Mouse (Mus musculus): ENCODE results near the gene Gcnt3.
A peak's percentile ranks its signal among the peaks of the same experiment; 100 is the strongest.
"Not testable (repeated sequence)": the region's sequence is repeated elsewhere in the genome, so short reads cannot be mapped to it uniquely, and the experiment has no call there.

Gcnt3 gene

DNA sequence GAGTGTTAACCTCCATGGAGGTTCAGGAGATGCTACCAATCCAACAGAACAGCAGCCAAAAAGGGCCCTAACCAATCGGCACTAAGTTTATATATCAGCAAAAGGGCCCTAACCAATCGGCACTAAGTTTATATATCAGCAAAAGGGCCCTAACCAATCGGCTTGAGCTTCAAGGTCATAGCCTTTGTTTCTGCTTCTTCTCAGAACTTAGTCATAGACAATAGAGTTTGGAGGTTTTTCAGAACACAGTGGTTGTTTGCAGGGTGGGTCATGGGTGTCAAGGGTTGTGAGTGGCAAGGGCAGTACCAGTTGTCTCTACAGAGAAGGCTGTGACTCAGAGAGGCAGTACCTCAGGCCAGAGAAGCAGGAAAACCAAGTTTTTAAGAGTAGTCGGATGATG, 4.2 kb upstream of the Gcnt3 start:
- no peak for DNase-seq

GRCm38 (mm10) chr9:70040570-70040969, 2.7 kb upstream of the Gcnt3 start:
- DNase-seq = no peak

- no peak for DNase-seq
These were observed 1.9 kb upstream of the Gcnt3 start for GRCm38 (mm10) chr9:70039597-70040385.

DNA sequence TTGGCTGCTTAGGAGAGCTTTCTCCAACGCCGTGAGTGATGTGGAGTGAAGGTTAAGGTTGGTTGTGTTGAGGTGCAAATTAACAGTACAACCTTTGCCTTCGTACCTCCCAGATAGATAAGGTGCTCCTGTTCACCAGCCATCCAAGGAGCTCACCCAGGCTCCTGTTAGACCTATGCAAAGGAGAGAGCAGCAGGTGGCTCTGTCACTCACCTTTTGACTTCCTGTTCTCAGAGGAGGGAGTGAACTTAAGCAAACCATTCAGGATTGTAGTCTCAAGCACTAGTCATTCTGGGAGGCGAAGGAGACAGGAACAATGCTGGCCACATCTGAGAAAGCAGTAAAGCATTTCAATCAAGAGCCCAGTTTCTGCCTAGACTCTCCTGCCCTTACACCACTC, 1.2 kb downstream of the Gcnt3 start:
- no peak for DNase-seq

DNA sequence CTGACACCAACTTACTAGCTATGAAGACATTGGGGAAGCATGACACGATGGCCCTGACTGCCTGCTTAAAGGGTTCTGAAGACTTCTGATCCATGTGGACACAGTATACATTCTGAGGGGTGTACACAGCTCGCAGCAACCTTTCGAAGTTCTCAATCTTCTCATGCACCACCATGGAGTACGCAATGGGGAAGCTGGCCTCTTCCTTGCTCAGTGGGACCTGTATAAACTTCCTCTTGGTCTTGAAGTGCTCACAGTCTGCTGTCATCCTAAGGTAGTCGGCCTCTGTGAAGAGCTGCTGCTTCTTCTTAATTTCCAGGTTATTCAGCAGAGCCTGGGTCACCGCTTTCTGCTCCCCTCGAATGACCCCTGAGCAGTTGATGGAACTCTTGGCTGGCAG, 3.2 kb downstream of the Gcnt3 start:
- no peak for DNase-seq

DNA sequence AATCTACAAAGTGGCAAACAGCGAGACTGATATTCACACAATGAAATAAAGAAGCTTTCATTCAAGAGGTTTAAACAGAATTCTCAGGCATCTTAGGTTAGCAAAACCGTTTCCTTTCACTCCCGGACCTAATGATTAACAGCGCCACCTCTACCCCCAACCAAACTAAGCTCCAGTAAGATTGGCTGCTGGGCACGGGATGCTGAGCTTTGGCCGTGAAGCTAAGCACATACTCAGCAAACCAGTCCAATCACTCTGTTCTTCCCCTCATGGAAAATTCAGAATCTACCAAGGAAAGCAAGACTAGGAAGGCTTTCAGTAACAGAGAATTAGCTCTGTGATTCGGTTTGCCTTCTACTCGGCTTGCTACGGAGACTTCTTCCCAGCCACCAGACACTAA, 4.8 kb downstream of the Gcnt3 start:
- no peak for DNase-seq

GRCm38 (mm10) chr9:70032167-70032566, 5.7 kb downstream of the Gcnt3 start:
- DNase-seq = no peak

GRCm38 (mm10) chr9:70025365-70026012, 12.4 kb downstream of the Gcnt3 start:
- DNase-seq = no peak

GRCm38 (mm10) chr9:70024648-70025047, 13.2 kb downstream of the Gcnt3 start:
- no peak for DNase-seq

- not testable (repeated sequence) for DNase-seq
These were observed 14.3 kb downstream of the Gcnt3 start for GRCm38 (mm10) chr9:70023615-70024014.

DNA sequence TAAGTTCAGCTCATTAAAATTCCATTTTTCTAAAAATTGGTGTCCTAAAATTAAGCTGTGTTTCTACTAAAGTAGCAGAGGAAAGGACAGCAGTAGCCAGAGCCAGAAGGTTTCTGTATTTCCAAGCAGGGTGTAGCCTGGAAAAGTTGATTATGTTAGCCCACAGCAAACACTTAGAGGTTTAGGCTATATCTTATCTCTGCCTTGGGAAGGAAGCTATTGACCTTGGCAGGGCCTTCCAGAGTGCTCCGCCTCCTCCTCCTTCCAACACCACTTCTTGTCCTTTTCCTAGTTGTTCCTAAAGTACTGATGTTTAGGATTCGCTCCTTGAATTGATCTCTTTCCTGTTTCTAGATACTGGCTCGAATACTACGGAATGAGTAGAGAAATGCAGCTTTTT, 15.8 kb downstream of the Gcnt3 start:
- no peak for DNase-seq

GRCm38 (mm10) chr9:70021610-70022009, 16.3 kb downstream of the Gcnt3 start:
- no peak for DNase-seq

DNA sequence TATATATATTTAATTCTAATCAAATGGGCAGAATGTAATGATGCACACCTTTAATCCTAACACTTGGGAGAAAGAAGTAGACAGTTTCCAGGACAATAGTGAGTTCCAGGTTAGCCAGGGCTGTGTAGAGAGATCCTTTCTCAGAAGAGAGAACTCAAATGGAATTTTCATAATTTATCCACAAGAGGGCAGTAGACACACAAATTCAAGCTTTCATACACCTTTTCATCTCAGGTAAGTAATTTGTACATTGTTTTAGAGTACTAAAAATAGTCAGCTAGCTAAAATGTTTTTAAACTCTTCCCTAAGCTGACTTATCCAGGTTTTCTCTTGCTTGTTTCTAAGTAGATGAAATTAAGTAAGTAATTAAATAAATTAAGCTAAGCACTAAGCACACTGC, 19.0 kb downstream of the Gcnt3 start:
- DNase-seq = no peak

DNA sequence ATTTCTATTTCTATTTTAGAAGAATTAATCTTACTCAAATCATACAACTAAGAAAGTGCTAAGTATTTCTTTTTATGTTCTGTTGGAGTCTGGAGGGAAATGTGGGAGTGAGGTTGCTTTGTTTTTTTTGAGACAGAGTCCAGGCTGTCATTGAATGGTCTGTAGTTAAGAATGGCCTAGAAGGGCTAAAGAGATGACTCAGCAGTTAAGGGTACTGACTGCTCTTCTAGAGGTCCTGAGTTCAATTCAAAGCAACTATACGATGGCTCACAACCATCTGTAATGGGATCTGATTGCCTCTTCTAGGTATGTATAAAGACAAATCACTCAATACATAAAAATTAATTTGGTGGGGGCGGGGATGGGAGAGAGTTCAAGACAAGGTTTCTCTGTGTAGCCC, 22.3 kb downstream of the Gcnt3 start:
- no peak for DNase-seq

DNA sequence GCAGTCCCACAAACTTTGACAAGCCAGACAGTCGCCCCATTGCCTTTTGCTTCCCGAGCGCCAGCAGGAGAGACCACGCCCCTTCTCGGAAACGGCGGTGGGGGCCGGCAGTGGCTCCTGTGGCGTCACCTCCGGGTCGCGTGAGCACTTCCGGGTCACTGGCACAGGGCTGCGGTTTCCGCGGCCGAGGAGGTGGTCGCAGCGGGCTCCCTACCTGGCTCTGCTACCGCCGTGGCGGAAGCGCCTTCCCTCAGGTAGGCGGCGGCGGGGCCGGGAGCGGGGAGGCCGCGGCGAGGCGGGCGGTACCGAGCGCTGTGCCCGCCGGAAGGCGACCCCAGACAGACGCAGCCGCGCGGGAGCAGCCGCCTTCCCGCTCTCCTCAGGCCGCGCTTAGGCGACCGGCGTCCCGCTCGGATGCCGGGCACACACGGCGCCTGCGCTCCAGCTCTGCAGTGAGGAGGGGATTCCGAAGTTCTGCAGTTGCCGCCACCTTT, 25.4 kb downstream of the Gcnt3 start, which contains the start of gene Gtf2a2:
Gene Gtf2a2 (plus strand): TSS at position 143 of the 494 bp plus-strand sequence.
- DNase-seq = peak; percentile 94

- no peak for DNase-seq
These were observed 26.1 kb downstream of the Gcnt3 start for GRCm38 (mm10) chr9:70011537-70012407.

DNA sequence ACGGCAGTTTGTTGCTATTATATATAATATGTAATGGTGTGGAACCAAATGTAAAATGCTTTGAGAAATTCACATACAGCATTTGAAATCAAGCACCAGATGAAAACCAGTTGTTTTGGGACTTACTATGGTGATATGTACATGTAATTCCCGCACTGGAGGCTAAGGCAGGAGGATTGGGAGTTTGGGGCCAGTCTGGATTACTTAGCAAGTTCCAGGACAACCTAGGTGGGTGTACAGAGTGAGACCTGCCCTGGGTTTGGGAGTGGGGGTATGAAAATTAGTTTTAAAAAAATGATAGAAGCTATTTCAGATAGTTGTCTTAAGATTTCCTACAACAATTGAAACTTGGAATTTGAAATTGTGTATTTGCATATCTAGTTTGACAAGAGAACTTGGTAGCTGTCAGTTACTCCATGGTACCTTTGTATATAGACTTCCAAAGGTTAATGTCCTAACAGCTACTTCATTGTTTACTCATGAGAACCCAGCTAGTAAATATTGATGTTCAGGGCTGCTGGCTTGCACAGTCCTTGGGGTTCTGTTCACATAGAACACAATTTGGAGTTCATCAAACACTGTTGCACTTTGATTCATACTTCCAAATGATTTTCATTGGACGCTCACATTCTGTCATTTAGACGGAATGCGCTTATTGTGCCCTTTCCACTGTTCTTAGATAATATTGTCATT, 27.0 kb downstream of the Gcnt3 start:
- no peak for DNase-seq

- no peak for DNase-seq
These were observed 28.1 kb downstream of the Gcnt3 start for GRCm38 (mm10) chr9:70009754-70010304.

GRCm38 (mm10) chr9:70007506-70008248, 30.2 kb downstream of the Gcnt3 start:
- DNase-seq = no peak

DNA sequence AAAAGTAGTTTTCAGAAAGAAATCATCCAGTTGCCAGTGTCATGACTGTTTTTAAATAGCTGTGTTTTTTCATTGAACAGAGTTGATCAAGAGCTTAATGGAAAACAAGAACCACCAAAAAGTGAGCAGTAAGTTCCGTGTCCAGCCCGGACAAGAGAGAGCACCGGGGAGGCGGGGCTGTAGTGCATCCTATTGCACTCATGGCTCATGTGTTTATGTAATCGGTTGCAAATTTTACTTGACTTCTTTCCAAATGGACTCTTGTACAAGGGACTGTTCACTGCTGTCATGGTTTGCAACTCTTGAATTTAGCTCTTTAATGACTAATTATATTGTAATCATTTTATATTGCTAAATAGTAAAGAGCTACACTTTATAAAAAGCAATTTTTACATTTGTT, 30.9 kb downstream of the Gcnt3 start:
- DNase-seq = no peak

DNA sequence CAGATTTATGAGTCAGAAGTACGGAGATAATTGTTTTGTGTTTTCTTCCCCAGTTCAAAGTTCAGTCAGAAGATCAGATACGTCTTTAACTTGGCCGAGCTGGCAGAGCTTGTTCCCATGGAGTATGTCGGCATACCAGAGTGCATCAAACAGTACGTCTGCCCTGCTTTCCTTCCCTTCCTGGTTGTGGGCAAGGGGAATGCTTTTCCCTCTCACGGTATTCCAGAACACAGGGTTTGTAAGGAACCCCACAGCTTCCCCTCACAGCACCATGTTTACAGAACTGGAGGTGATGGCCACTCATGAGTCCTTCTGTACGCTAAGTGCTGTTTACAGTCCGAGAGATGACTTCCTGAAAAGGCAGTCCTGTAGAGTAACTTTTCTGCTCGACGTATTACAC, 34.4 kb downstream of the Gcnt3 start:
- DNase-seq = no peak

GRCm38 (mm10) chr9:69999318-69999717, 38.6 kb downstream of the Gcnt3 start:
- DNase-seq = no peak

All from right cerebral cortex, postnatal 14 days (tissue).